Mouse (Mus musculus): ENCODE measurements at regions not wholly inside any gene's neighbourhood (a gene's known extent, or its start where the extent isn't known, plus 50 kb on each side); places are given as distances from the start of the nearest gene placed in this dataset.

DNA sequence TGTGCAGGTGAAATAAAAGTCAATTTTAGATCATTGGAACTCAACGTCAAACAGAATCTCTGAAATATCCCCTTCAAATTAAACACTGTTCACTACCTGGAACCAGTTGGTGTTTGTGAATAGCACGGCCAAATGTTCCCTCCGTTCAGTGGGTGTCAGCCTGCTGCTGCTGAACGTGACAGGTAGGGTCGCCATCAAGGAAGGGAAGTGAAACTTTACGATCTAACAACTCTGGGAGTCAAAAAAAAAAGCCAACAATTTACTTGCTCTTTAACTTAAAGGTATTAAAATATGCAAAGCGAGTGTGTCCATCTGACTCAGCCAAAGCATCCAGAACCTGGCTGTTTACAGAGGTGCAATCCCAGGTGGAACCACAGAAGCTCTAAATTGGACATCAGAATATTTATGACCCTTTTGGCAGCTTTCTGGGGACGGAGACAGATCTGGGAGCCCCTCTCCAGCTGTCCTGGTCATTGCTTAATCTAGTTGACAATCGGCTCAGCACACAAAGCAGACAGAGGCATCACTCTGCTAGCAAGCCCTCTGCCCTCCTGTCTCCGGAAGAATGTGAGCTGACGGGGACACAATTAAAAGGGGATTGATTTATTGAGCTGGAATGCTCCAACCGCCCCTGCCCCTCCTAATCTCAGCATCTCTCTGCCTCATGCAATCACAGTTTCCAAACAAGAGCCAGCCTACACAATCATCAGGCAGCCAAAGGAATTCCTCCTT, 191.9 kb downstream of the 1500009L16Rik start:
- Histone ChIP-seq H3K9me3 (ENCODE audit: control insufficient read depth, low read length) (no peaks in the 10 kb centered on the region), H3K4me1 (replicated peaks; ENCODE audit: control insufficient read depth, insufficient read depth, low read length) (peaks cover 6% of the 10 kb centered on the region; the same call in 1 of the 2 replicates), H3K4me3 (ENCODE audit: low read depth, low read length) (no peak overlapping the region), H3K36me3 (ENCODE audit: control insufficient read depth, insufficient read depth, low read length) (no peaks in the 10 kb centered on the region), H3K27me3 (replicated peaks; ENCODE audit: control insufficient read depth, insufficient read depth, low read length) (no peaks in the 10 kb centered on the region), H3K27ac (ENCODE audit: low read depth) (no peak overlapping the region), H3K9ac (ENCODE audit: low read length) (no peak overlapping the region), H3K4me2 (ENCODE audit: low read length) (no peak overlapping the region)
- DNase-seq (ENCODE audit: low spot score) (no peak), ATAC-seq (replicated peaks; ENCODE audit: low FRiP score, low TSS enrichment, low read depth) (no peak)
- WGBS = 15% methylated on average over 12 of the region's 12 CpGs

- DNase-seq (ENCODE audit: low spot score) (no peak), ATAC-seq (replicated peaks; ENCODE audit: low FRiP score, low TSS enrichment, low read depth) (no peak)
- no peak overlapping the region for H3K4me3 ChIP-seq (ENCODE audit: low read depth, low read length)
- no peak overlapping the region for H3K9ac ChIP-seq (ENCODE audit: low read length)
- WGBS = 40% methylated on average over 9 of the region's 9 CpGs
- H3K27me3 ChIP-seq (replicated peaks; ENCODE audit: control insufficient read depth, insufficient read depth, low read length) = no peaks in the 10 kb centered on the region
- no peaks in the 10 kb centered on the region for H3K9me3 ChIP-seq (ENCODE audit: control insufficient read depth, low read length)
- H3K27ac ChIP-seq (ENCODE audit: low read depth) = no peak overlapping the region
- peaks cover 6% of the 10 kb centered on the region; the same call in 1 of the 2 replicates for H3K4me1 ChIP-seq (replicated peaks; ENCODE audit: control insufficient read depth, insufficient read depth, low read length)
- H3K36me3 ChIP-seq (ENCODE audit: control insufficient read depth, insufficient read depth, low read length) = no peaks in the 10 kb centered on the region
- H3K4me2 ChIP-seq (ENCODE audit: low read length) = no peak overlapping the region
Measured at GRCm38 (mm10) chr10:83915133-83915730, 192.6 kb downstream of the 1500009L16Rik start.

DNA sequence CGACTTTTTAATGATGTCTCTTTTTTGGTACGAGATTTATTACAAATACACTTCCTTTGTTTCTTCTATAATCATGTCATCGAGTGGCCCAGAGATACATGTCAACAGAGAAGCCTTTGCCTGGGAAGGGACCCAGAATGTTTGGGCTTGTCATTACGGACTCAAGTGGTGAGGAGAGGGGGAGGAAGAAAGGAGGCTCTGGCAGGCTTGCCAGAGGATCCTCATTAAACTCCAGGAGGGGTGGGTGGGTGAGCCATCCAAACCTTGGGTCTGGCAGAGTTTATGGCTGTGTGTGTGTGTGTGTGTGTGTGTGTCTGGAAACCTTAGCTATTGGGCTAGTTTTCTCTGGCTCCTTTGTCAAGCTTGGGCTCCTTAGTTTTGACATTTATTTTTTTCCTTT, 204.3 kb downstream of the 1500009L16Rik start:
- Histone ChIP-seq H3K4me2 (ENCODE audit: low read length) (no peak overlapping the region), H3K4me3 (ENCODE audit: low read depth, low read length) (no peak overlapping the region), H3K4me1 (replicated peaks; ENCODE audit: control insufficient read depth, insufficient read depth, low read length) (peaks cover 3% of the 10 kb centered on the region; the same call in 1 of the 2 replicates), H3K27me3 (replicated peaks; ENCODE audit: control insufficient read depth, insufficient read depth, low read length) (no peaks in the 10 kb centered on the region), H3K9me3 (ENCODE audit: control insufficient read depth, low read length) (no peaks in the 10 kb centered on the region), H3K9ac (ENCODE audit: low read length) (no peak overlapping the region), H3K27ac (ENCODE audit: low read depth) (no peak overlapping the region), H3K36me3 (ENCODE audit: control insufficient read depth, insufficient read depth, low read length) (no peaks in the 10 kb centered on the region)
- no peak for DNase-seq (ENCODE audit: low spot score)
- 38% methylated on average over 4 of the region's 4 CpGs for WGBS
- no peak for ATAC-seq (replicated peaks; ENCODE audit: low FRiP score, low TSS enrichment, low read depth)

- peaks cover 3% of the 10 kb centered on the region; the same call in 1 of the 2 replicates for H3K4me1 ChIP-seq (replicated peaks; ENCODE audit: control insufficient read depth, insufficient read depth, low read length)
- DNase-seq (ENCODE audit: low spot score) (no peak), ATAC-seq (replicated peaks; ENCODE audit: low FRiP score, low TSS enrichment, low read depth) (no peak)
- H3K4me2 ChIP-seq (ENCODE audit: low read length) = no peak overlapping the region
- H3K4me3 ChIP-seq (ENCODE audit: low read depth, low read length) = no peak overlapping the region
- WGBS = 62% methylated on average over 2 of the region's 2 CpGs
- no peak overlapping the region for H3K27ac ChIP-seq (ENCODE audit: low read depth)
- no peaks in the 10 kb centered on the region for H3K27me3 ChIP-seq (replicated peaks; ENCODE audit: control insufficient read depth, insufficient read depth, low read length)
- H3K36me3 ChIP-seq (ENCODE audit: control insufficient read depth, insufficient read depth, low read length) = no peaks in the 10 kb centered on the region
- no peaks in the 10 kb centered on the region for H3K9me3 ChIP-seq (ENCODE audit: control insufficient read depth, low read length)
- H3K9ac ChIP-seq (ENCODE audit: low read length) = no peak overlapping the region
Measured at GRCm38 (mm10) chr10:83927554-83927953, 204.9 kb downstream of the 1500009L16Rik start.

DNA sequence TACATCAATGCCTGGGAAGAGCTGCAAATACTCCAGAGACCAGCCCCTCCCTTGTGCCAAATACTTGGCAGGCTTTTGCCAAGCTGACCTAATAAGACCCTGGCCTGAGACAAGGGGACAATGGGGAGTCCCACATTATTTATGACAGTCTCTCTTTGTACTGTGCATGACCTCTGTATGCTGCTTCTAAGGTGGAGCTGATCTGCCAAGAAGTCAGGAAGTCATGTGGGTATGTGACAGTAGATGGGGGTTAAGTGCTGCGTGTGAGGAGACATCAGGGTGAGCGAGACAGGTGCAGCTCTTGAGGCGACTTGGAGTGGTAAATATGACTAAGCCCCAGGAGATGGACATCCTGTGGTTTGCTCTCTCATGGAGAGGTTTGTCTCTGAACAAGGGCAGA, 209.1 kb downstream of the 1500009L16Rik start:
- Histone ChIP-seq H3K36me3 (ENCODE audit: control insufficient read depth, insufficient read depth, low read length) (no peaks in the 10 kb centered on the region), H3K4me3 (ENCODE audit: low read depth, low read length) (no peak overlapping the region), H3K27me3 (replicated peaks; ENCODE audit: control insufficient read depth, insufficient read depth, low read length) (no peaks in the 10 kb centered on the region), H3K4me1 (replicated peaks; ENCODE audit: control insufficient read depth, insufficient read depth, low read length) (peaks cover 3% of the 10 kb centered on the region; the same call in 1 of the 2 replicates), H3K27ac (ENCODE audit: low read depth) (no peak overlapping the region), H3K9ac (ENCODE audit: low read length) (no peak overlapping the region), H3K9me3 (ENCODE audit: control insufficient read depth, low read length) (no peaks in the 10 kb centered on the region), H3K4me2 (ENCODE audit: low read length) (no peak overlapping the region)
- WGBS = 73% methylated on average over 3 of the region's 3 CpGs
- DNase-seq (ENCODE audit: low spot score) = no peak
- no peak for ATAC-seq (replicated peaks; ENCODE audit: low FRiP score, low TSS enrichment, low read depth)

DNA sequence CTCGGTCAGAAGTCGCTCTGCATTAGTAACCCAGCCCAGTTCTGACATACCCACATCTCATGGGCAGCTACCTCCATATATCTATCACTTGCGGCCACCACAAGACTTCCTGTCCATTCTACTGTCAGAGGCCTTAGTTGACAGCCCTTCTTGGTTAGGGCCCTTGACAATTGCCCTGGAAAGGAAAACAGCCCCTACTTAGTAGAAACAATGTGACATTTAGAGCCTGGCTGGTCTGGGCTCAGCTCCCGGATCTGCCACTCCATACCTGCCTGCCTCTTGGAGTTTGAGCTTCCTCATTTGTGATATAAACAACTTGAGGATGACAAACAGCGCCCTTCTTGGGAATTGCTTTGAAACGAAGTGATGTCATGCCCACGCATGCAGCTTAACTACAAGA, 210.5 kb downstream of the 1500009L16Rik start:
- H3K27ac ChIP-seq (ENCODE audit: low read depth) = no peak overlapping the region
- no peaks in the 10 kb centered on the region for H3K9me3 ChIP-seq (ENCODE audit: control insufficient read depth, low read length)
- ATAC-seq (replicated peaks; ENCODE audit: low FRiP score, low TSS enrichment, low read depth) = no peak
- 70% methylated on average over 7 of the region's 7 CpGs for WGBS
- DNase-seq (ENCODE audit: low spot score) = no peak
- no peak overlapping the region for H3K4me3 ChIP-seq (ENCODE audit: low read depth, low read length)
- H3K27me3 ChIP-seq (replicated peaks; ENCODE audit: control insufficient read depth, insufficient read depth, low read length) = no peaks in the 10 kb centered on the region
- H3K4me1 ChIP-seq (replicated peaks; ENCODE audit: control insufficient read depth, insufficient read depth, low read length) = no peaks in the 10 kb centered on the region
- H3K36me3 ChIP-seq (ENCODE audit: control insufficient read depth, insufficient read depth, low read length) = no peaks in the 10 kb centered on the region
- no peak overlapping the region for H3K9ac ChIP-seq (ENCODE audit: low read length)
- no peak overlapping the region for H3K4me2 ChIP-seq (ENCODE audit: low read length)

DNA sequence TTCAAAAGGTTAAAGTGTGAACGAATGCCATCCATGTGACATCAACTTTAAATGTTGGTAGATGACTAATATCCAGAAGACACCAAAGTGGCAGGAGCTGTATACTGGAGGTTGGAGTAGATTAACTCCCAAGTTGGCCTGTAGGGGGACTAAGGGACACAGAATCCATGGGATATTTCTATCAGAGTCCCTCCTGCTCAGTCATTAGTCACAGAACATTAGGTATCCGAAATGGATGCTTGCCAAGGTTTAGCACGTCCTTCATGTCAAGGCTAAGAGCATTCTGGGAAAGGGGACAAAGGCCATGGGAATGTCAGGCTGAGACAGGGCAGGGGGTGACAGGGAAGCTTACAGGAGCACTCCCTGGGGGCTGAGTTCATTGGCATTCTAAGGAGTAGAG, 211.8 kb downstream of the 1500009L16Rik start:
- H3K27ac ChIP-seq (ENCODE audit: low read depth) = no peak overlapping the region
- no peaks in the 10 kb centered on the region for H3K36me3 ChIP-seq (ENCODE audit: control insufficient read depth, insufficient read depth, low read length)
- H3K4me2 ChIP-seq (ENCODE audit: low read length) = no peak overlapping the region
- ATAC-seq (replicated peaks; ENCODE audit: low FRiP score, low TSS enrichment, low read depth) (no peak), DNase-seq (ENCODE audit: low spot score) (no peak)
- no peaks in the 10 kb centered on the region for H3K4me1 ChIP-seq (replicated peaks; ENCODE audit: control insufficient read depth, insufficient read depth, low read length)
- H3K4me3 ChIP-seq (ENCODE audit: low read depth, low read length) = no peak overlapping the region
- no peak overlapping the region for H3K9ac ChIP-seq (ENCODE audit: low read length)
- H3K9me3 ChIP-seq (ENCODE audit: control insufficient read depth, low read length) = no peaks in the 10 kb centered on the region
- WGBS = 67% methylated on average over 3 of the region's 3 CpGs
- H3K27me3 ChIP-seq (replicated peaks; ENCODE audit: control insufficient read depth, insufficient read depth, low read length) = no peaks in the 10 kb centered on the region

- Histone ChIP-seq H3K9ac (ENCODE audit: low read length) (no peak overlapping the region), H3K4me2 (ENCODE audit: low read length) (no peak overlapping the region), H3K27me3 (replicated peaks; ENCODE audit: control insufficient read depth, insufficient read depth, low read length) (no peaks in the 10 kb centered on the region), H3K36me3 (ENCODE audit: control insufficient read depth, insufficient read depth, low read length) (no peaks in the 10 kb centered on the region), H3K27ac (ENCODE audit: low read depth) (no peak overlapping the region), H3K4me3 (ENCODE audit: low read depth, low read length) (no peak overlapping the region), H3K4me1 (replicated peaks; ENCODE audit: control insufficient read depth, insufficient read depth, low read length) (no peaks in the 10 kb centered on the region), H3K9me3 (ENCODE audit: control insufficient read depth, low read length) (no peaks in the 10 kb centered on the region)
- WGBS = 48% methylated on average over 9 of the region's 9 CpGs
- DNase-seq (ENCODE audit: low spot score) (no peak), ATAC-seq (replicated peaks; ENCODE audit: low FRiP score, low TSS enrichment, low read depth) (no peak)
Measured at GRCm38 (mm10) chr10:83937168-83937567, 214.5 kb downstream of the 1500009L16Rik start.

GRCm38 (mm10) chr10:83942101-83942500, 219.4 kb downstream of the 1500009L16Rik start:
- no peak overlapping the region for H3K4me3 ChIP-seq (ENCODE audit: low read depth, low read length)
- H3K27me3 ChIP-seq (replicated peaks; ENCODE audit: control insufficient read depth, insufficient read depth, low read length) = no peaks in the 10 kb centered on the region
- H3K9ac ChIP-seq (ENCODE audit: low read length) = no peak overlapping the region
- H3K36me3 ChIP-seq (ENCODE audit: control insufficient read depth, insufficient read depth, low read length) = no peaks in the 10 kb centered on the region
- 37% methylated on average over 3 of the region's 3 CpGs for WGBS
- peaks cover 8% of the 10 kb centered on the region; the same call in 1 of the 2 replicates for H3K4me1 ChIP-seq (replicated peaks; ENCODE audit: control insufficient read depth, insufficient read depth, low read length)
- no peaks in the 10 kb centered on the region for H3K9me3 ChIP-seq (ENCODE audit: control insufficient read depth, low read length)
- no peak overlapping the region for H3K4me2 ChIP-seq (ENCODE audit: low read length)
- no peak overlapping the region for H3K27ac ChIP-seq (ENCODE audit: low read depth)
- no peak for ATAC-seq (replicated peaks; ENCODE audit: low FRiP score, low TSS enrichment, low read depth)
- no peak for DNase-seq (ENCODE audit: low spot score)

All from intestine, embryonic 14.5 days (tissue).